Mouse (Mus musculus) small intestine, adult 2 months (tissue): ENCODE data around the gene Dedd2. TPM values are rescaled to one million over a fixed set of nuclear protein-coding genes. Genes with fewer than 3 reads are reported as not detected.

Source experiments
- H3K27ac ChIP-seq: fragments of 200-500 bp; 2 replicates; pipeline ENCODE4 v1.5.1; 2012; ENCODE audit warnings: low read depth, low read length, control low read depth, inconsistent platforms; ENCODE audit not compliant: insufficient read depth
- H3K27me3 ChIP-seq: fragments of 200-500 bp; 2 replicates; pipeline ENCODE4 v1.6.1; 2012; ENCODE audit warnings: mild to moderate bottlenecking, moderate library complexity, low read length, inconsistent platforms; ENCODE audit not compliant: control insufficient read depth, insufficient read depth
- H3K36me3 ChIP-seq: fragments of 200-500 bp; 2 replicates; pipeline ENCODE4 v1.6.1; 2012; ENCODE audit warnings: mild to moderate bottlenecking, low read length, control low read depth, inconsistent platforms; ENCODE audit not compliant: control insufficient read depth, insufficient read depth
- H3K4me1 ChIP-seq: fragments of 200-500 bp; 2 replicates; pipeline ENCODE4 v1.6.1; 2012; ENCODE audit warnings: low read length, inconsistent platforms, mixed read lengths; ENCODE audit not compliant: control insufficient read depth, insufficient read depth, insufficient read length
- H3K4me3 ChIP-seq: fragments of 200-500 bp; 2 replicates; pipeline ENCODE4 v1.5.1; 2012; ENCODE audit warnings: low read depth, mild to moderate bottlenecking, control low read depth, inconsistent platforms, low read length, moderate library complexity
- CTCF ChIP-seq: fragments of 200-500 bp; IDR thresholded peaks from 2 replicates; pipeline ENCODE4 v1.5.1; 2012; ENCODE audit warnings: low read depth, mild to moderate bottlenecking, control low read depth, inconsistent platforms, low read length, moderate library complexity, mixed read lengths; ENCODE audit not compliant: insufficient replicate concordance, insufficient read length; ENCODE audit errors: extremely low read depth
- POLR2A ChIP-seq: fragments of 200-500 bp; IDR thresholded peaks from 2 replicates; pipeline ENCODE4 v1.6.1; 2012; ENCODE audit warnings: low read depth, mild to moderate bottlenecking, control low read depth, inconsistent platforms, low read length, moderate library complexity
- WGBS: fragments of 180-500 bp; shearing (Covaris S2); methylation state at CpG from one replicate; pipeline ENCODE4 v1.1.7; 2018; 5-methylcytosine and 5-hydroxymethylcytosine counted together
- polyA plus RNA-seq: library from polyadenylated mRNA; depleted of rRNA; stranded (reverse); fragments of >200 nt; gene quantifications from 2 replicates; pipeline ENCODE4 v1.2.3, GENCODE M21; 2012; rRNA removed

The Dedd2 gene
- polyA plus RNA-seq, 1 experiment = 135 TPM

GRCm38 (mm10) chr7:25155469-25156157 is 64.8 kb downstream of the Dedd2 start:
- H3K27ac ChIP-seq = no peak overlapping the region
- WGBS = 9% methylated on average over 17 of the region's 17 CpGs
- no peaks in the 10 kb centered on the region for H3K36me3 ChIP-seq
- TF ChIP-seq CTCF (no peak), POLR2A (no peak)
- H3K4me3 ChIP-seq = peak overlapping the region; percentile 14; the same call in 1 of the 2 replicates
- peaks cover 11% of the 10 kb centered on the region for H3K27me3 ChIP-seq
- H3K4me1 ChIP-seq = peaks cover 26% of the 10 kb centered on the region

- Histone ChIP-seq H3K27ac (no peak overlapping the region), H3K36me3 (no peaks in the 10 kb centered on the region), H3K4me3 (no peak overlapping the region), H3K27me3 (peaks cover 17% of the 10 kb centered on the region), H3K4me1 (peaks cover 26% of the 10 kb centered on the region)
- WGBS = 31% methylated on average over 4 of the region's 4 CpGs
- TF ChIP-seq CTCF = no peak
- TF ChIP-seq POLR2A = no peak
Measured at GRCm38 (mm10) chr7:25154648-25155047, 65.8 kb downstream of the Dedd2 start.

- no peak for TF ChIP-seq CTCF
- no peak; the same call in 1 of the 2 replicates for TF ChIP-seq POLR2A
- H3K36me3 ChIP-seq = no peaks in the 10 kb centered on the region
- 31% methylated on average over 7 of the region's 7 CpGs for WGBS
- H3K27me3 ChIP-seq = peaks cover 18% of the 10 kb centered on the region
- H3K27ac ChIP-seq = no peak overlapping the region
- no peak overlapping the region for H3K4me3 ChIP-seq
- peaks cover 26% of the 10 kb centered on the region for H3K4me1 ChIP-seq
Measured at GRCm38 (mm10) chr7:25153841-25154240, 66.6 kb downstream of the Dedd2 start.

- TF ChIP-seq POLR2A (no peak), CTCF (no peak)
- Histone ChIP-seq H3K27me3 (peaks cover 18% of the 10 kb centered on the region), H3K36me3 (no peaks in the 10 kb centered on the region), H3K4me3 (no peak overlapping the region), H3K27ac (no peak overlapping the region), H3K4me1 (peaks cover 26% of the 10 kb centered on the region)
- 27% methylated on average over 10 of the region's 10 CpGs for WGBS
Measured at GRCm38 (mm10) chr7:25151916-25152556, 68.4 kb downstream of the Dedd2 start.

GRCm38 (mm10) chr7:25151009-25151408 is 69.4 kb downstream of the Dedd2 start:
- H3K4me1 ChIP-seq = peaks cover 25% of the 10 kb centered on the region
- peaks cover 18% of the 10 kb centered on the region for H3K27me3 ChIP-seq
- H3K36me3 ChIP-seq = no peaks in the 10 kb centered on the region
- H3K27ac ChIP-seq = no peak overlapping the region
- WGBS = 6% methylated on average over 7 of the region's 7 CpGs
- TF ChIP-seq POLR2A (no peak), CTCF (no peak)
- H3K4me3 ChIP-seq = no peak overlapping the region

GRCm38 (mm10) chr7:25150151-25150663 is 70.2 kb downstream of the Dedd2 start:
- WGBS = 2% methylated on average over 11 of the region's 18 CpGs
- no peaks in the 10 kb centered on the region for H3K36me3 ChIP-seq
- H3K4me1 ChIP-seq = peaks cover 17% of the 10 kb centered on the region
- H3K27ac ChIP-seq = no peak overlapping the region
- no peak for TF ChIP-seq POLR2A
- no peak overlapping the region for H3K4me3 ChIP-seq
- H3K27me3 ChIP-seq = peaks cover 18% of the 10 kb centered on the region

Other genes starting within 250 kb of the Dedd2 start
- gene Rabac1, start 247.9 kb downstream of the Dedd2 start, polyA plus RNA-seq = 262 and 282 TPM in 2 replicates
- 2.9 and 3.1 TPM in 2 replicates for gene Atp1a3, start 214.7 kb downstream of the Dedd2 start, polyA plus RNA-seq
- gene Grik5, start 148.3 kb downstream of the Dedd2 start, polyA plus RNA-seq = 11.2 and 17.7 TPM in 2 replicates
- gene Zfp574, start 148.0 kb downstream of the Dedd2 start, polyA plus RNA-seq = 17.4 and 37.9 TPM in 2 replicates
- gene Pou2f2, start 40.9 kb downstream of the Dedd2 start, polyA plus RNA-seq = 2.9 and 6.9 TPM in 2 replicates
- gene Zfp526, start 810 bp upstream of the Dedd2 start, polyA plus RNA-seq = 5.8 and 8.7 TPM in 2 replicates
- 77.7 and 163 TPM in 2 replicates for gene Gsk3a, start 17.2 kb upstream of the Dedd2 start, polyA plus RNA-seq
- 15.8 and 37.1 TPM in 2 replicates for gene Erf, start 30.1 kb upstream of the Dedd2 start, polyA plus RNA-seq
- 35.6 and 65.6 TPM in 2 replicates for gene Cic, start 47.1 kb upstream of the Dedd2 start, polyA plus RNA-seq
- gene Pafah1b3, start 77.4 kb upstream of the Dedd2 start, polyA plus RNA-seq = 87.2 and 184 TPM in 2 replicates
- gene Prr19, start 80.8 kb upstream of the Dedd2 start, polyA plus RNA-seq = 0.15 TPM in 1 of 2 replicates, not detected in the other
- gene Tmem145, start 85.5 kb upstream of the Dedd2 start, polyA plus RNA-seq = 0.19 and 0.35 TPM in 2 replicates
- gene Megf8, start 96.5 kb upstream of the Dedd2 start, polyA plus RNA-seq = 13.3 and 21.2 TPM in 2 replicates
- 0.48 and 0.84 TPM in 2 replicates for gene Cnfn, start 149.1 kb upstream of the Dedd2 start, polyA plus RNA-seq
- 56.9 and 186 TPM in 2 replicates for gene Lipe, start 178.1 kb upstream of the Dedd2 start, polyA plus RNA-seq
- 3.8 TPM in 1 of 2 replicates, not detected in the other for gene Cxcl17, start 192.3 kb upstream of the Dedd2 start, polyA plus RNA-seq